Mouse (Mus musculus) neural tube, embryonic 14.5 days (tissue): Measurements from ENCODE around the gene Mbtps2. TPM values are rescaled to one million over a fixed set of nuclear protein-coding genes. Genes with fewer than 3 reads are reported as not detected.

ENCODE experiments used
- ATAC-seq: fragments of 200-750 bp; cut with Nextera tagmentation; 2 replicates; pipeline ENCODE4 v1.8.0; 2017; ENCODE audit warnings: low read depth, mild to moderate bottlenecking, moderate TSS enrichment, moderate library complexity
- H3K27ac ChIP-seq: fragments of 300-500 bp; sonication (generic); 2 replicates; pipeline ENCODE4 v1.5.1; 2014; ENCODE audit warnings: low read depth, mild to moderate bottlenecking, control low read depth, low read length, moderate library complexity, mixed read lengths
- H3K27me3 ChIP-seq: fragments of 300-500 bp; sonication (generic); 2 replicates; pipeline ENCODE4 v1.6.1; 2014; ENCODE audit warnings: low read length; ENCODE audit not compliant: control insufficient read depth, insufficient read depth
- H3K36me3 ChIP-seq: fragments of 300-500 bp; sonication (generic); 2 replicates; pipeline ENCODE4 v1.6.1; 2014; ENCODE audit warnings: low read length, mixed read lengths; ENCODE audit not compliant: control insufficient read depth, insufficient read depth
- H3K4me1 ChIP-seq: fragments of 300-500 bp; sonication (generic); 2 replicates; pipeline ENCODE4 v1.6.1; 2014; ENCODE audit warnings: low read length; ENCODE audit not compliant: control insufficient read depth, insufficient read depth
- H3K4me2 ChIP-seq: fragments of 300-500 bp; sonication (generic); 2 replicates; pipeline ENCODE4 v1.6.1; 2014; ENCODE audit warnings: mild to moderate bottlenecking, low read depth, low read length, control low read depth
- H3K4me3 ChIP-seq: fragments of 300-500 bp; sonication (generic); 2 replicates; pipeline ENCODE4 v1.5.1; 2014; ENCODE audit warnings: low read depth, low read length, control low read depth, mixed read lengths
- H3K9ac ChIP-seq: fragments of 300-500 bp; sonication (generic); replicated peaks from 2 replicates; pipeline ENCODE4 v1.6.1; 2014; ENCODE audit warnings: low read depth, mild to moderate bottlenecking, control low read depth, low read length, mixed read lengths
- H3K9me3 ChIP-seq: fragments of 300-500 bp; sonication (generic); 2 replicates; pipeline ENCODE4 v1.6.1; 2016; ENCODE audit warnings: low read length; ENCODE audit not compliant: control insufficient read depth
- WGBS: fragments of 180-500 bp; shearing (Covaris S2); extraction: QIAGEN DNeasy Blood & Tissue Kit; methylation state at CpG from one replicate; pipeline ENCODE4 v1.1.7; 2014; 5-methylcytosine and 5-hydroxymethylcytosine counted together
- polyA plus RNA-seq: library from polyadenylated mRNA; unstranded; fragments of >200 nt; fragmentation: Nextera tagmentation; extraction: Ambion mirVana; gene quantifications from 2 replicates; pipeline ENCODE4 v1.2.1, GENCODE M21; 2014

Gene Mbtps2
- polyA plus RNA-seq, 1 experiment from 2014 or later: 37.7 TPM

DNA sequence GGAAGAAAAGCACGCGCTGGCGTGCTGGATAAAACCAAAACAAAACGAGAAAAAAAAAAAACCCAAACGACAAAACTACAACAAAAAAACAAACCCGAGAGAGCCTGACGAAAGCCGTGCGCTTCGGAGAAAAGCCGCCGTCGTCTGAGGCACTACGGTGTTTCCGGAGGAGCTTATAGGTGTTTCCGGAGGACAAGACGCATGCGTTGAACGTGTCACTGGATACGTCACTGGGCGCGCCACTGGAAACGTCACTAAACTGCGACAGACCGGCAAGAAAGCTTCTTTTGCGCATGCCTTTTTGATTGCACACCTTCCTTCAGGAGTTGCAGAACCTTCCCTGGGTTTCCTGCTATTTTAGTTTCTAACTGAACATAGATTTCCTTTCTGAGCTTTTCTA lies 29.7 kb downstream of the Mbtps2 start, which contains the start of gene Yy2:
Yy2 (minus strand) TSS at position 146 of the 400 bp plus-strand sequence.
- no peaks in the 10 kb centered on the region for H3K27me3 ChIP-seq
- no peaks in the 10 kb centered on the region for H3K9me3 ChIP-seq
- no peak within 1 kb of the TSS for H3K9ac ChIP-seq
- no peaks in the 10 kb centered on the region for H3K4me1 ChIP-seq
- H3K36me3 ChIP-seq: no peaks in the 10 kb centered on the region
- ATAC-seq: no peak
- H3K4me3 ChIP-seq: no peak within 1 kb of the TSS
- H3K27ac ChIP-seq: no peak within 1 kb of the TSS
- no peak within 1 kb of the TSS for H3K4me2 ChIP-seq
- 90% methylated on average over 26 of the region's 26 CpGs for WGBS

DNA sequence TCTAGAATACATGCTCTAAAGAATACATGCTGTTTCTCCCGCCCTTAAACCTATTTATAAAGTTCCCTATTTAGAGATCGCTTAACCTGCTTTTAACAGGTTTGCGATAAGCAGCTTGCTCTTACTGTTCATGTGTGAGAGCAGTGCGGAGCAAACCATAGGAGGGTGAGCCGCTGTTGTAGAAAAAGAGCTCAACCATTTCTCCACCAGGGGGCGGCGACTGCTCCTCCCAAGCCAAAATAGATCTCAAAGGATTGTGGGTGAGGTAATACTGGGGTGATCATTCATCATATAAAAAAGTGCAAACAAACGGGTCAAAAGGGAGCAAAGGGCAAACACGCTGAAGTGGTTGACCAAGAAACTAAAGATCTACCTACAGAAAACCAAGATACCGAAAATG lies 34.7 kb downstream of the Mbtps2 start:
- Histone ChIP-seq H3K4me1 (no peaks in the 10 kb centered on the region), H3K9ac (no peak overlapping the region), H3K4me2 (no peak overlapping the region), H3K27me3 (no peaks in the 10 kb centered on the region), H3K4me3 (no peak overlapping the region), H3K9me3 (no peaks in the 10 kb centered on the region), H3K36me3 (no peaks in the 10 kb centered on the region), H3K27ac (no peak overlapping the region)
- 80% methylated on average over 10 of the region's 10 CpGs for WGBS
- ATAC-seq: no peak

DNA sequence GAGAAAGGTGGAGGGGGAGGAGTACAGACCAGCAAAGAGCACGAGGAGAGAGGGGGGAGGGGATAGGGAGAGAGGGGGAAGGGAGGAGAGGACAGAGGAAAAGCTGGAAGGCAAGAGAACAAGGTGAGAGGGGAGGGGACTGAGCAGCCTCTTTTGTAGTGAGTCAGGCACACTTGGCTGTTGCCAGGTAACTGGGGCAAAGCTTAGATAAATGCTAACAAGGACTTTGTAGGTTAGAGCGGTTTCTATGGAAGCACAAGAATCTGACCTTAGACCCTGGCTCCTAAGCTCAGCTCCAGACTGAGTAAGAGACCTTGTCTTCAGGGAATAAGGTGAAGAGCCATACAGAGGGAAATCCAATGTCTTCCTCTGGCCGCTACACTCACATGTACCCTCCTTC lies 51.4 kb downstream of the Mbtps2 start:
- Histone ChIP-seq H3K9ac (no peak overlapping the region), H3K27me3 (no peaks in the 10 kb centered on the region), H3K27ac (no peak overlapping the region), H3K4me2 (no peak overlapping the region), H3K36me3 (no peaks in the 10 kb centered on the region), H3K4me3 (no peak overlapping the region), H3K9me3 (no peaks in the 10 kb centered on the region), H3K4me1 (no peaks in the 10 kb centered on the region)
- ATAC-seq: peak; percentile 63
- 18% methylated on average over 3 of the region's 3 CpGs for WGBS

DNA sequence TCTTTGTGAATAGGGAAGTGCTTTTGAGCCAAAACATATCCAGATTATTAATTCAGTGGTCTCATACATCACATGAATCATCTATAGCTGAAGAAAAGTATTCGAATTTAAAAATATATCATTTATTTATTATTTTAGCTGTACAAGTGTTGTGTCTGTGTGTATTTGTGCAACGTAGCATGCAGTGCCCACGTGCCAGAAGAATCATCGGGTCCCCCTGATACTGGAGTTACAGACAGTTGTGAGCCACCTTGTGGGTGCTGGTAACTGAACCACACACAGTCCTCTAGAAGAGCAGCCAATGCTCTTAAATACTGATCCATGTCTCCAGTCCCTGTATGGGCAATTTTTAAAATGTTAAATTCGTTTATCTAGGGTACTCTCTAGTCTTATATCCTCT lies 92.1 kb downstream of the Mbtps2 start:
- Histone ChIP-seq H3K4me3 (no peak overlapping the region), H3K4me2 (no peak overlapping the region), H3K27ac (no peak overlapping the region), H3K9me3 (no peaks in the 10 kb centered on the region), H3K4me1 (no peaks in the 10 kb centered on the region), H3K36me3 (no peaks in the 10 kb centered on the region), H3K9ac (no peak overlapping the region), H3K27me3 (no peaks in the 10 kb centered on the region)
- ATAC-seq: no peak
- 73% methylated on average over 5 of the region's 5 CpGs for WGBS

DNA sequence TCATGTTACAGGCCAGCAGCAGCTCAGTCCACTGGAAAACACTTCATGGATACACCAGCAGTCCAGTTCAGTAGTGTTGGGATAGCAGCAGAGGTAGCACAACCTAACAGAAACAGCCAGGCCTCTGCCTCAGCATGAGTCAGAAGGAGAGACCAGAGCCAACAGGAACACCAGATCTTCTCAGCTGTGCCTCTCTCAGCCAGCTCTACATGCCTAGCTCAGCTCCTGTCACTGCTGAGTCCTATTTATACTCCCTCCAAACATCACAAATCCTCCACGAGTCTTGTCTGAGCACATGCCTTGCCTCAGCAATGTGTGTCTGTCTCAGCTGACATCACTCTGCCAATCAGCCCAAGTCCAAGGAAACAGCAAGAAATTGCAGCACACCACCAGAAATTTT lies 94.0 kb downstream of the Mbtps2 start:
- no peak overlapping the region for H3K9ac ChIP-seq
- ATAC-seq: no peak
- H3K4me1 ChIP-seq: no peaks in the 10 kb centered on the region
- no peaks in the 10 kb centered on the region for H3K27me3 ChIP-seq
- H3K27ac ChIP-seq: no peak overlapping the region
- H3K36me3 ChIP-seq: no peaks in the 10 kb centered on the region
- no peak overlapping the region for H3K4me3 ChIP-seq
- no peaks in the 10 kb centered on the region for H3K9me3 ChIP-seq
- H3K4me2 ChIP-seq: no peak overlapping the region
- WGBS: 90% methylated on average over 1 of the region's 1 CpGs

DNA sequence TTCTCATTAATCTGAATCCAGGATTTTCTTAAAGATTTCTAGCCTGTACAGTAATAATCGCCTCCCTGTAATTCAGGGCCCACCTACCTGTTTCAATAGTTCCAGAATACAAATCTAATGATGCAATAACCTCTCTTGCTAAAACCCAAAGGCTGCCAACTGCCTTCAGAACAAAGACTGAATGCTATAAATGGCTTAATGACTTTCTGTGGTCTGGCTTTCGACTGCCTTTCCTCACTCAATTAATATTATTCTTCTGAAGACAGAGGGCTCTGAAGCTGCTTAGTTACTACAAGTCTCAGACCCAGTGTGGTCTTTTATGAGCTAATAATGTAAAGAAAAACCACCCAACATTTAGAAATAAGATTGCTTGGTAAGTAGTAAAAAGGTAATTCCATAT lies 96.6 kb downstream of the Mbtps2 start:
- Histone ChIP-seq H3K27me3 (no peaks in the 10 kb centered on the region), H3K4me3 (no peak overlapping the region), H3K9ac (no peak overlapping the region), H3K27ac (no peak overlapping the region), H3K36me3 (no peaks in the 10 kb centered on the region), H3K9me3 (no peaks in the 10 kb centered on the region), H3K4me2 (no peak overlapping the region), H3K4me1 (no peaks in the 10 kb centered on the region)
- ATAC-seq: no peak
- 45% methylated on average over 2 of the region's 2 CpGs for WGBS

DNA sequence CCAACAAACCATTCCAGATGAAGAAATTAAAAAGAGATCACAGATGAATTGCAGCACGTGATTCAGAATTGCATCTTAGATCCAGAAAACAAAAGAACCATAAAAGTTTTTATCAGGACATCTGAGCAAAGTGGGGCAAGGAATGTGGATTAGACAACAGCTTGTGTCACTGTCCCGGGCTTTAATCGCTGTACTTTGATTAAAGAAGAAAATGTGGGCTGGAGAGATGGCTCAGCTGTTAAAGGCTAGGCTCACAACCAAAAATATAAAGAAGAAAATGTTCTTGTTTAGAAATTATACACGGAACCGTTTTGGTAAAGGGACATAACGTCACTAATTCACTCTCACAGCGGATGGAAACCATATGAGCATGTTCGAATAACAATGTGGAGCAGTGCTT lies 98.5 kb downstream of the Mbtps2 start:
- H3K36me3 ChIP-seq: no peaks in the 10 kb centered on the region
- WGBS: 82% methylated on average over 8 of the region's 8 CpGs
- H3K27ac ChIP-seq: no peak overlapping the region
- H3K9me3 ChIP-seq: no peaks in the 10 kb centered on the region
- no peak for ATAC-seq
- no peaks in the 10 kb centered on the region for H3K4me1 ChIP-seq
- H3K4me3 ChIP-seq: no peak overlapping the region
- no peak overlapping the region for H3K9ac ChIP-seq
- H3K4me2 ChIP-seq: no peak overlapping the region
- H3K27me3 ChIP-seq: no peaks in the 10 kb centered on the region

DNA sequence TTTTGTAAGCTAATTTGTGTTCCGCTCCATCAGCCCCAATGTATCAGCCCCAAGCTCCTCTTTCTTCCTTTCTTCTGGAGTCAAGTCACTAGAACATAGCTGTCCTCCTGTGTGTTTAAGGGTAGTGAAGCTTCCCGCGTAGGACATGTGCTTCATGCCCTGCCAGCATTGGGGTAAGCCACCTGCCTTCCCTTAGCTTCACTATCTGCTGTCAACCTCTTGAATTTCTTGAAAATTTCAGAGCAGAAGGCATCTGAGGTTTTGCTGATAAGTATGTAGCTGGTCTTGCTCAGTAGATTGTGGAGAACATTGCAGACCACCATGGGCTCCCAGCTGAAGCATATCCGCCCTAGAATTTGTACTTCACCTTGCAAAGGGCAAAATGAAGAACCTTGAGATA lies 105.4 kb downstream of the Mbtps2 start:
- Histone ChIP-seq H3K9ac (no peak overlapping the region), H3K4me1 (0 out of 2 replicates have a peak, but pooled peaks cover 4% of the 10 kb centered on the region), H3K36me3 (no peaks in the 10 kb centered on the region), H3K4me3 (no peak overlapping the region), H3K27ac (no peak overlapping the region), H3K9me3 (no peaks in the 10 kb centered on the region), H3K4me2 (no peak overlapping the region), H3K27me3 (no peaks in the 10 kb centered on the region)
- WGBS: 90% methylated on average over 4 of the region's 4 CpGs
- ATAC-seq: no peak

DNA sequence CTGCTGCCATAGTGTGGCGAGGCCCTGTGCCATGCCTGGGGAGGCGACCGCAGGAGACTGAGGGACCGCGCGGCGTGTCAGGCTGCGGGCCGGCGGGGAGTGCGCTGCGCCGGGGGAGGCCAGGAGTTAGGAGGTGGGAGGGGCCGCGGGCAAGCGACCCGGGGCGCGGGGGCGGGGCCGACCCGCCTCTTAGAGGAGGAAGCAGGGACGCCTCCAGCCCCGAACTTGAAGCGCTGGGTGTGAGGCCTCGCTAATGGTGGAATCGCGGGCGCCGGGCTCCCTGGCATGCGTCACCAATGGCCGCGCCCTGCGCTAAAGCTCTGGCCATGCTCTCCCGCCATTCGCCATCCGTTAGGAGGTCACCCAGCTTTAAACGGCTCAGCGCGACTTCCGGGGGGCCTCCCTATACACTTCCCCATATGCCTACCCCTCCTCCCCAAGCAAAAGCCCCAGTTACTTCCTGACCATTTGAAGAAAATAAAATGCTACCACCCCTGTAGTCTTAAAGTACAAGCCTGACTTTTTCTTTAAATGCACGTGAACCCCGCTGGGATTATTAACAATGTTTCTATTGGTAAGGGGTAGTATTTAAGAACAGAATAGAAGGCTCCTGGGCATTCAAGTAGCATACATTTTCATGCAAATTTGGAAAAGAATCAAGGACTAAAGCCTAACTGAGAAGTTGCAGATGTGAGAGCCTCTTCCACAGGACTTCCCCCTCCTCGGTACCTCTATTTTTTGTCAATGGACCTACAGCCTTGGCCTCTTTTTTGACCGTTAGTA lies 106.4 kb downstream of the Mbtps2 start, which contains the start of gene Sms:
Sms (minus strand) TSS at position 344 of the 783 bp plus-strand sequence.
- Histone ChIP-seq H3K4me3 (peak within 1 kb of the TSS; percentile 53), H3K27ac (peak within 1 kb of the TSS; percentile 87), H3K4me2 (peak within 1 kb of the TSS; percentile 48), H3K4me1 (0 out of 2 replicates have a peak, but pooled peaks cover 4% of the 10 kb centered on the region), H3K27me3 (no peaks in the 10 kb centered on the region), H3K9me3 (no peaks in the 10 kb centered on the region), H3K9ac (peak within 1 kb of the TSS; percentile 86), H3K36me3 (no peaks in the 10 kb centered on the region)
- WGBS: 16% methylated on average over 32 of the region's 45 CpGs
- ATAC-seq: peak; percentile 90
